10 mouse cellular contexts compared by ENCODE assay signal in the genomic region with DNA sequence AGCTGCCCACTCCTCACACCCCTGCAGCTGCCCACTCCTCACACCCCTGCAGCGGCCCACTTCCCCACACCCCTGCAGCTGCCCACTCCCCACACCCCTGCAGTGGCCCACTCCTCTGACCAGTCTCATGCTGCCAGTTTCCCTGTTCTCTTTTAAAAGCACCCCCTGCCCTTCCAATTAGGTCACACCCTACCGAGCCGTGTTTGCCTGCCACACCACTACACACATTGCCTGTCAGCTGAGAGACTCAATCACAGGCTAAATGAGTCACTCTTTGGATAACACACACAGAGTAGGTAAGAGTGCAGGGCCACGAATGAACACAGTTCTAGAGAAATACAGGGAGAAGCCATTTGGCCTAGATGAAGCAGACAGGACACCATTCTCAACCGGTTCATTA.
DNase-seq lines count a peak whose midpoint lies in the region; ATAC-seq and TF ChIP-seq lines count a peak whose summit lies in the region.
"Had no signal": no experiment of that assay in that cellular context is flagged by ENCODE, and none has a peak within 500 bp of the region (broad histone marks: within the 10 kb centered on the region; RNA-seq: fewer than 3 reads in every experiment).

No protein-coding gene starts in this region.

- no peaks in the 10 kb centered on the region for H3K27me3 ChIP-seq in forebrain, embryonic 11.5 days (ENCODE audit: control insufficient read depth, insufficient read depth, low read length)
- no peaks in the 10 kb centered on the region for H3K27me3 ChIP-seq in forebrain, embryonic 14.5 days (replicated peaks; ENCODE audit: control insufficient read depth, insufficient read depth, low read length)
- peaks cover 6% of the 10 kb centered on the region; the same call in 1 of the 2 replicates for H3K27me3 ChIP-seq in midbrain, embryonic 12.5 days
- no peaks in the 10 kb centered on the region for H3K27me3 ChIP-seq in midbrain, postnatal 0 days (ENCODE audit: insufficient read depth, low read length)
- no peaks in the 10 kb centered on the region for H3K27me3 ChIP-seq in heart, embryonic 16.5 days (ENCODE audit: control insufficient read depth, insufficient read depth, low read length)
- H3K27me3 ChIP-seq in stomach, postnatal 0 days (ENCODE audit: control insufficient read depth, insufficient read depth, low read length): no peaks in the 10 kb centered on the region

- TF ChIP-seq CTCF in midbrain, postnatal 0 days (IDR thresholded peaks at IDR 0.05): no peak
- no peak for TF ChIP-seq CTCF in stomach, postnatal 0 days (IDR thresholded peaks at IDR 0.05; ENCODE audit: low read depth)

- H3K36me3 ChIP-seq in forebrain, embryonic 11.5 days (ENCODE audit: control insufficient read depth, insufficient read depth, low read length): no peaks in the 10 kb centered on the region
- no peaks in the 10 kb centered on the region for H3K36me3 ChIP-seq in forebrain, embryonic 14.5 days (ENCODE audit: control insufficient read depth, insufficient read depth, low read length)
- no peaks in the 10 kb centered on the region for H3K36me3 ChIP-seq in midbrain, embryonic 12.5 days
- H3K36me3 ChIP-seq in midbrain, postnatal 0 days (ENCODE audit: insufficient read depth, low read length): no peaks in the 10 kb centered on the region
- no peaks in the 10 kb centered on the region for H3K36me3 ChIP-seq in heart, embryonic 16.5 days (ENCODE audit: control insufficient read depth, insufficient read depth)
- no peaks in the 10 kb centered on the region for H3K36me3 ChIP-seq in stomach, postnatal 0 days (ENCODE audit: control insufficient read depth, insufficient read depth, low read length)
- H3K36me3 ChIP-seq: lung, embryonic 15.5 days had no signal

- TF ChIP-seq EP300 in stomach, postnatal 0 days (optimal IDR thresholded peaks at IDR 0.05): no peak

- no peak overlapping the region for H3K9ac ChIP-seq in forebrain, embryonic 11.5 days (ENCODE audit: low read length)
- H3K9ac ChIP-seq in forebrain, embryonic 14.5 days (ENCODE audit: low read length): no peak overlapping the region
- H3K9ac ChIP-seq in midbrain, embryonic 12.5 days (replicated peaks): no peak overlapping the region
- no peak overlapping the region for H3K9ac ChIP-seq in midbrain, postnatal 0 days (replicated peaks; ENCODE audit: low read length, poor library complexity, severe bottlenecking)
- peak overlapping the region; percentile 20; the same call in 1 of the 2 replicates for H3K9ac ChIP-seq in heart, embryonic 16.5 days (ENCODE audit: low read length)
- no peak overlapping the region for H3K9ac ChIP-seq in stomach, postnatal 0 days (ENCODE audit: low read length)
- H3K9ac ChIP-seq: lung, embryonic 15.5 days had no signal

- ATAC-seq in forebrain, embryonic 11.5 days (replicated peaks; ENCODE audit: low FRiP score): 0 out of 2 replicates have a peak, but pooled peaks have one; percentile 8
- ATAC-seq in forebrain, embryonic 14.5 days: no peak
- ATAC-seq in midbrain, embryonic 12.5 days (ENCODE audit: low FRiP score, low read depth): peak; percentile 27; the same call in 1 of the 2 replicates
- ATAC-seq in midbrain, postnatal 0 days (ENCODE audit: low FRiP score): no peak
- ATAC-seq in heart, embryonic 16.5 days (replicated peaks; ENCODE audit: extremely low read depth, insufficient read depth, low FRiP score): peak; percentile 78
- peak; percentile 97 for ATAC-seq in stomach, postnatal 0 days (ENCODE audit: low FRiP score, low TSS enrichment)
- ATAC-seq: CD4-positive, CD25-positive, alpha-beta regulatory T cell, adult 4 months had no signal

- no peak overlapping the region for H3K27ac ChIP-seq in forebrain, embryonic 11.5 days (ENCODE audit: low read depth, low read length)
- H3K27ac ChIP-seq in forebrain, embryonic 14.5 days (ENCODE audit: low read depth, low read length): no peak overlapping the region
- H3K27ac ChIP-seq in midbrain, embryonic 12.5 days (replicated peaks): no peak overlapping the region
- H3K27ac ChIP-seq in midbrain, postnatal 0 days (ENCODE audit: low read depth, low read length): no peak overlapping the region
- peak overlapping the region; percentile 72 for H3K27ac ChIP-seq in heart, embryonic 16.5 days (ENCODE audit: low read length)
- H3K27ac ChIP-seq in stomach, postnatal 0 days (replicated peaks): peak overlapping the region; percentile 84
- H3K27ac ChIP-seq: lung, embryonic 15.5 days had no signal

- H3K9me3 ChIP-seq in forebrain, embryonic 11.5 days (ENCODE audit: control insufficient read depth, low read length): no peaks in the 10 kb centered on the region
- H3K9me3 ChIP-seq in forebrain, embryonic 14.5 days (replicated peaks; ENCODE audit: control insufficient read depth, low read length): no peaks in the 10 kb centered on the region
- H3K9me3 ChIP-seq in midbrain, embryonic 12.5 days: no peaks in the 10 kb centered on the region
- no peaks in the 10 kb centered on the region for H3K9me3 ChIP-seq in midbrain, postnatal 0 days (ENCODE audit: low read length)
- H3K9me3 ChIP-seq in heart, embryonic 16.5 days (replicated peaks; ENCODE audit: control insufficient read depth, low read length): no peaks in the 10 kb centered on the region
- H3K9me3 ChIP-seq in stomach, postnatal 0 days (ENCODE audit: control insufficient read depth, low read length): no peaks in the 10 kb centered on the region
- H3K9me3 ChIP-seq: lung, embryonic 15.5 days had no signal

- WGBS in forebrain, embryonic 11.5 days: 66% methylated on average over 5 of the region's 5 CpGs
- WGBS in forebrain, embryonic 14.5 days: 34% methylated on average over 5 of the region's 5 CpGs
- 69% methylated on average over 5 of the region's 5 CpGs for WGBS in midbrain, embryonic 12.5 days
- 67% methylated on average over 4 of the region's 5 CpGs for WGBS in midbrain, postnatal 0 days
- WGBS in heart, embryonic 16.5 days: 49% methylated on average over 5 of the region's 5 CpGs
- 47% methylated on average over 5 of the region's 5 CpGs for WGBS in stomach, postnatal 0 days

- peak; percentile 49 for DNase-seq in forebrain, embryonic 11.5 days (ENCODE audit: low spot score)
- DNase-seq in forebrain, embryonic 14.5 days (ENCODE audit: low spot score): no peak
- DNase-seq in midbrain, postnatal 0 days (ENCODE audit: low spot score): no peak
- DNase-seq in stomach, postnatal 0 days (ENCODE audit: low spot score): peak; percentile 79
- DNase-seq in MN1 (ENCODE audit: low spot score): no peak
- DNase-seq in thymus, postnatal 14 days: no peak

- no peak overlapping the region for H3K4me2 ChIP-seq in forebrain, embryonic 11.5 days (ENCODE audit: low read depth, low read length, severe bottlenecking)
- no peak overlapping the region for H3K4me2 ChIP-seq in forebrain, embryonic 14.5 days (ENCODE audit: low read length)
- no peak overlapping the region for H3K4me2 ChIP-seq in midbrain, embryonic 12.5 days (replicated peaks)
- no peak overlapping the region for H3K4me2 ChIP-seq in midbrain, postnatal 0 days (ENCODE audit: low read depth, low read length, poor library complexity, severe bottlenecking)
- H3K4me2 ChIP-seq in heart, embryonic 16.5 days (ENCODE audit: low read depth, low read length): no peak overlapping the region
- peak overlapping the region; percentile 29; the same call in 1 of the 2 replicates for H3K4me2 ChIP-seq in stomach, postnatal 0 days (replicated peaks; ENCODE audit: low read depth)
- H3K4me2 ChIP-seq: lung, embryonic 15.5 days had no signal

- H3K4me3 ChIP-seq in forebrain, embryonic 11.5 days (ENCODE audit: low read depth, low read length): no peak overlapping the region
- H3K4me3 ChIP-seq in forebrain, embryonic 14.5 days (ENCODE audit: low read depth, low read length): no peak overlapping the region
- H3K4me3 ChIP-seq in midbrain, embryonic 12.5 days: no peak overlapping the region
- H3K4me3 ChIP-seq in midbrain, postnatal 0 days (ENCODE audit: low read depth, low read length): no peak overlapping the region
- H3K4me3 ChIP-seq in heart, embryonic 16.5 days (ENCODE audit: low read length): no peak overlapping the region
- no peak overlapping the region for H3K4me3 ChIP-seq in stomach, postnatal 0 days (ENCODE audit: low read depth, low read length)
- H3K4me3 ChIP-seq: lung, embryonic 15.5 days had no signal

- H3K4me1 ChIP-seq in forebrain, embryonic 11.5 days (replicated peaks; ENCODE audit: control insufficient read depth, insufficient read depth, low read length): peaks cover 30% of the 10 kb centered on the region
- peaks cover 35% of the 10 kb centered on the region for H3K4me1 ChIP-seq in forebrain, embryonic 14.5 days (ENCODE audit: control insufficient read depth, insufficient read depth, low read length)
- peaks cover 41% of the 10 kb centered on the region for H3K4me1 ChIP-seq in midbrain, embryonic 12.5 days
- no peaks in the 10 kb centered on the region; the same call in 1 of the 2 replicates for H3K4me1 ChIP-seq in midbrain, postnatal 0 days (ENCODE audit: insufficient read depth, low read length)
- H3K4me1 ChIP-seq in heart, embryonic 16.5 days (ENCODE audit: control insufficient read depth, insufficient read depth, low read length): peaks cover 38% of the 10 kb centered on the region
- peaks cover 10% of the 10 kb centered on the region; the same call in 1 of the 2 replicates for H3K4me1 ChIP-seq in stomach, postnatal 0 days (replicated peaks; ENCODE audit: control insufficient read depth, insufficient read depth)

Comparison
In these comparisons a context has a peak if more than half of its experiments do, and no peak if none do; other contexts are left out.
1. ATAC-seq: peak in forebrain, embryonic 11.5 days (single experiment), midbrain, embryonic 12.5 days (single experiment), heart, embryonic 16.5 days (single experiment) and stomach, postnatal 0 days (single experiment); none in forebrain, embryonic 14.5 days (single experiment) and midbrain, postnatal 0 days (single experiment).
2. DNase-seq: peak in forebrain, embryonic 11.5 days (single experiment) and stomach, postnatal 0 days (single experiment); none in forebrain, embryonic 14.5 days (single experiment), midbrain, postnatal 0 days (single experiment), MN1 (single experiment) and thymus, postnatal 14 days (single experiment).
3. H3K27ac ChIP-seq: peak in heart, embryonic 16.5 days (single experiment) and stomach, postnatal 0 days (single experiment); none in forebrain, embryonic 11.5 days (single experiment), forebrain, embryonic 14.5 days (single experiment), midbrain, embryonic 12.5 days (single experiment) and midbrain, postnatal 0 days (single experiment).